Mouse (Mus musculus): ENCODE data around the gene Terf2ip.

- TF ChIP-seq MYOG (IDR thresholded peaks at IDR 0.05; ENCODE audit: control insufficient read depth, extremely low read depth, insufficient read length), result no peak
- TF ChIP-seq CTCF (IDR thresholded peaks at IDR 0.05; ENCODE audit: control insufficient read depth, insufficient read depth, insufficient read length), result no peak
- no peak for TF ChIP-seq MAX (IDR thresholded peaks at IDR 0.05)
- TF ChIP-seq USF1 (IDR thresholded peaks at IDR 0.05; ENCODE audit: low read depth), result no peak
Measured at GRCm38 (mm10) chr8:112014936-112015335, 3.7 kb downstream of the Terf2ip start, which contains the start of gene Gm6793.

All from C2C12 (cell line).